Mouse (Mus musculus): ENCODE measurements around the gene Erbb2. TPM values are rescaled to one million over a fixed set of nuclear protein-coding genes. Genes with fewer than 3 reads are reported as not detected.

Gene Erbb2
- polyA plus RNA-seq, 1 experiment from 2014 or later, result 64.0 TPM

Other genes starting within 250 kb of the Erbb2 start
- 57.9 and 59.1 TPM in 2 replicates for gene Med1, start 219.2 kb upstream of the Erbb2 start, polyA plus RNA-seq (2015; fragmentation: Nextera tagmentation; extraction: Ambion mirVana)
- gene Cdk12, start 209.4 kb upstream of the Erbb2 start, polyA plus RNA-seq (2015; fragmentation: Nextera tagmentation; extraction: Ambion mirVana), result 9.9 and 10.6 TPM in 2 replicates
- gene Neurod2, start 82.8 kb upstream of the Erbb2 start, polyA plus RNA-seq (2015; fragmentation: Nextera tagmentation; extraction: Ambion mirVana), result 0.09 TPM in 1 of 2 replicates, not detected in the other
- gene Ppp1r1b, start 64.1 kb upstream of the Erbb2 start, polyA plus RNA-seq (2015; fragmentation: Nextera tagmentation; extraction: Ambion mirVana), result 3.8 and 7.0 TPM in 2 replicates
- gene Stard3, start 54.1 kb upstream of the Erbb2 start, polyA plus RNA-seq (2015; fragmentation: Nextera tagmentation; extraction: Ambion mirVana), result 41.0 and 41.3 TPM in 2 replicates
- 8.4 and 12.2 TPM in 2 replicates for gene Tcap, start 28.7 kb upstream of the Erbb2 start, polyA plus RNA-seq (2015; fragmentation: Nextera tagmentation; extraction: Ambion mirVana)
- gene Pnmt, start 26.0 kb upstream of the Erbb2 start, polyA plus RNA-seq (2015; fragmentation: Nextera tagmentation; extraction: Ambion mirVana), result 0.56 and 0.66 TPM in 2 replicates
- gene Pgap3, start 12.0 kb upstream of the Erbb2 start, polyA plus RNA-seq (2015; fragmentation: Nextera tagmentation; extraction: Ambion mirVana), result 13.7 and 16.8 TPM in 2 replicates
- 109 and 111 TPM in 2 replicates for gene Mien1, start 26.5 kb downstream of the Erbb2 start, polyA plus RNA-seq (2015; fragmentation: Nextera tagmentation; extraction: Ambion mirVana)
- 16.2 and 22.4 TPM in 2 replicates for gene Grb7, start 33.9 kb downstream of the Erbb2 start, polyA plus RNA-seq (2015; fragmentation: Nextera tagmentation; extraction: Ambion mirVana)
- gene Ikzf3, start 133.6 kb downstream of the Erbb2 start, polyA plus RNA-seq (2015; fragmentation: Nextera tagmentation; extraction: Ambion mirVana), result 0.33 and 0.67 TPM in 2 replicates
- gene Zpbp2, start 138.6 kb downstream of the Erbb2 start, polyA plus RNA-seq (2015; fragmentation: Nextera tagmentation; extraction: Ambion mirVana), result 0.16 TPM in 1 of 2 replicates, not detected in the other
- 76.4 and 87.3 TPM in 2 replicates for gene Ormdl3, start 174.9 kb downstream of the Erbb2 start, polyA plus RNA-seq (2015; fragmentation: Nextera tagmentation; extraction: Ambion mirVana)
- gene Lrrc3c, start 185.8 kb downstream of the Erbb2 start, polyA plus RNA-seq (2015; fragmentation: Nextera tagmentation; extraction: Ambion mirVana), result not detected in 2 replicates
- 0.85 and 2.6 TPM in 2 replicates for gene Gm12355, start 213.2 kb downstream of the Erbb2 start, polyA plus RNA-seq (2015; fragmentation: Nextera tagmentation; extraction: Ambion mirVana)
- not detected in 2 replicates for gene Gsdma3, start 213.9 kb downstream of the Erbb2 start, polyA plus RNA-seq (2015; fragmentation: Nextera tagmentation; extraction: Ambion mirVana)
- not detected in 2 replicates for gene Gsdma2, start 234.3 kb downstream of the Erbb2 start, polyA plus RNA-seq (2015; fragmentation: Nextera tagmentation; extraction: Ambion mirVana)